Mouse (Mus musculus): Measurements from ENCODE around the gene Pifo. TPM values are rescaled to one million over a fixed set of nuclear protein-coding genes. Genes with fewer than 3 reads are reported as not detected.

The Pifo gene
- not detected in 2 replicates for polyA plus RNA-seq (2012; ENCODE audit: low replicate concordance)

GRCm38 (mm10) chr3:106014546-106014945 is at the start of gene Pifo:
TSS of gene Pifo (minus strand) at chr3:106014646.

GRCm38 (mm10) chr3:106032781-106033180 is 18.3 kb upstream of the Pifo start, which contains the start of gene Chil5:
TSS of gene Chil5 (minus strand) at chr3:106032814.

GRCm38 (mm10) chr3:105973411-105973810 is 41.0 kb downstream of the Pifo start, which contains the start of gene Ovgp1:
TSS of gene Ovgp1 (plus strand) at chr3:105973711.

GRCm38 (mm10) chr3:105959999-105960398 is 54.4 kb downstream of the Pifo start, which contains the start of gene Atp5f1:
TSS of gene Atp5f1 (minus strand) at chr3:105960099.

GRCm38 (mm10) chr3:105958974-105959580 is 55.4 kb downstream of the Pifo start, which contains the start of gene Wdr77:
TSS of gene Wdr77 (plus strand) at chr3:105959369.

Other genes starting within 250 kb of the Pifo start
- gene Rap1a, start 213.3 kb downstream of the Pifo start, polyA plus RNA-seq (2012; ENCODE audit: low replicate concordance): 13.7 and 35.1 TPM in 2 replicates
- gene Adora3, start 143.8 kb downstream of the Pifo start, polyA plus RNA-seq (2012; ENCODE audit: low replicate concordance): 0.16 and 0.17 TPM in 2 replicates
- not detected in 2 replicates for gene Tmigd3, start 143.7 kb downstream of the Pifo start, polyA plus RNA-seq (2012; ENCODE audit: low replicate concordance)
- 6.1 and 7.3 TPM in 2 replicates for gene I830077J02Rik, start 82.0 kb downstream of the Pifo start, polyA plus RNA-seq (2012; ENCODE audit: low replicate concordance)
- 20.7 and 70.2 TPM in 2 replicates for gene Wdr77, start 55.3 kb downstream of the Pifo start, polyA plus RNA-seq (2012; ENCODE audit: low replicate concordance)
- gene Atp5f1, start 54.5 kb downstream of the Pifo start, polyA plus RNA-seq (2012; ENCODE audit: low replicate concordance): 70.9 and 86.6 TPM in 2 replicates
- gene Ovgp1, start 40.9 kb downstream of the Pifo start, polyA plus RNA-seq (2012; ENCODE audit: low replicate concordance): 1.5 and 2.3 TPM in 2 replicates
- 0.25 TPM in 1 of 2 replicates, not detected in the other for gene Chil5, start 18.2 kb upstream of the Pifo start, polyA plus RNA-seq (2012; ENCODE audit: low replicate concordance)
- not detected in 2 replicates for gene Chia1, start 98.6 kb upstream of the Pifo start, polyA plus RNA-seq (2012; ENCODE audit: low replicate concordance)
- 0.85 and 1.7 TPM in 2 replicates for gene Chil3, start 152.9 kb upstream of the Pifo start, polyA plus RNA-seq (2012; ENCODE audit: low replicate concordance)
- gene Chil4, start 204.9 kb upstream of the Pifo start, polyA plus RNA-seq (2012; ENCODE audit: low replicate concordance): not detected in 2 replicates

Measured in hematopoietic multipotent progenitor cell, adult 10-12 weeks (in vitro differentiated cells).